Mouse (Mus musculus) frontal cortex, postnatal 36 days (tissue): ENCODE data around the gene Ubac1.

Experiments
- DNase-seq, 2 experiments: peaks; one replicate each; pipeline ENCODE4 v3.0.0; 2022; ENCODE audit warnings: low spot score in 2 of 2

Ubac1 gene

DNA sequence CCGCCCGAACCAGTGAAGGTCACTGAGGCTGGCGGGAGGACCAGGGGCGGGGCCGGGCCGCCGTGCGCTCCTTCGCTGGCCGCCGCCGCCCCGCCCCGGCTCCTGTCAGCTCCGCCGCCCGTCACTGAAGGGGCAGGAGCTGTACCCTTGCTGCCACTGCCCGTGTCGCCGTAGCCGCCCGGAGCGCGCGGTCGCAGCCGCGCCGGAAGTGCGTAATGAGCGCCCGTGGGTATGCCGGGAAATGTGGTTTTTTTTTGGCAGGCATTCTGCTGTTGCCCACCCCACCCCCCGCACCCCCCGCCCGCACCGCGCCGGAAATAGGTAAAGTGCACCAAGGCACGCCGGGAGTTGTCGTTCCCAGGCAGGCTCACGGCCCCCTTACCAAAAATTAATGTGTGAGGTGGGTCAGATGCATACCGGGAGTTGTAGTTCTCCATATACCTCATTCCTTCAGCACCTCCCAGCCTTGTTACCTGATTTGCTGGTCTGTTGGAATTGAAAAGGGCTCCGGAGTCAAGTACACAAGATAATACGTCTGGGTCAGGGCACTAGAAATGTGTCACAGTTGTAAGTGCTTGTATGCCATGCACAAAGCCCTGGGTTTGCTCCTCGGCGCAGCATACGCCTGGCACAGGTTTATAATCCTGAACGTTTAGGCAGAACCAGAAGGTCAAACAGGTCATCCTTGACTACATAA, at the start of gene Ubac1:
Gene Ubac1 (minus strand): TSS at position 187 of the 697 bp plus-strand sequence.
- peak; percentile 90 to 93 for DNase-seq

DNA sequence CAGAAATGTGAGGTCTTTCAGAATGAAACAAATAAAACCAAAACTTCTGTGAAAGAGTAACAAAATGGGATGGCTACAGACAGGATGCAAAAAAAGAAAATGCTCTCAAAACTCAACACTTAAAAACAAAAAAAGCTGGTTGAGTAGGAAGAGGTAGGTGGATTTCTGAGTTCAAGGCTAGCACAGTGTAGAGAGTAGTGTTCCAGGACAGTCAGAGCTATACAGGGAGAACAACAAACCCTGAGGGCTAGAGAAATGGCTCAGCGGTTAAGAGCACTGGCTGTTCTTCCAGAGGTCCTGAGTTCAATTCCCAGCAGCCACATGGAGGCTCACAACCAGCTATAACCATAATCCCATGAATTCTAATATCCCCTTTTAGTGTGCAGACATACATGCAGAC, 47.0 kb upstream of the Ubac1 start:
- DNase-seq: no peak

DNA sequence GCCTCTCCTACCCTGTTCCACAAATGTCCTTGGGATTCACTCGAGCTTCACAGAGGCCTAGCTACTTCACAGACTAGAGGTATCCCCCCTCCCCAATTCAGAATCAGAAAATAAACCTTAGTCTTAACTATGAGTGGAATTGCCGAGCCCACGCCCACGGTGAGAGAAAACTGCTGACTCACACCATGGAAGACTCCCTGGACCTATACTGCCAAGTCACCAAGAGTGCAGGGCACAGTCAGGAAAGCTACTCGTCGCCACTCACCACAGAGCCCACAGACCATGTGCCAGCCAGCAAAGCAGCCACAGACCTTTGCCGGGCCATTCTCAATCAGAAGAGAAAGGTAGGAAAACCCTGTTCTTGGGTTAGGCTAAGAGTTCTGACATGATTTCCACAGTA, 46.6 kb upstream of the Ubac1 start:
- no peak for DNase-seq

DNA sequence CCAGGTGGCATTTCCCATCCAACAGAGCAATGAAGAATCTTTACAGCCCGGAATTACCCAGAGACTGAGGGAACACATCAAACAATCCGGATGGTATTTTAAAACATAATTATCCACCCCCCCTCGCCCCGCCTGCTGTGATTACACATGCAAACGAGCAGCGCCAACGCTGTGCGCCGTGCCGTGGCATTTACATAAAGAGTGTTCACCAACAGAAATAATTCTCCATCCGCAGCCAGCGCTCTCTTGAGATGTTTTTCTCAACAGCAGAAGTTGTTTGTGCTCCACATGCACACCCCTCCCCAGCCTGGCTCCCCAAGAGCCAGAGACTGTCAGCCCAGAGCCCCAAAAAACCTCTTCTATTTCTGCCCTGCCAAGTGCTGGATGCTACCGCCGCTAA, 45.0 kb upstream of the Ubac1 start:
- peak; percentile 83 to 92 for DNase-seq

DNA sequence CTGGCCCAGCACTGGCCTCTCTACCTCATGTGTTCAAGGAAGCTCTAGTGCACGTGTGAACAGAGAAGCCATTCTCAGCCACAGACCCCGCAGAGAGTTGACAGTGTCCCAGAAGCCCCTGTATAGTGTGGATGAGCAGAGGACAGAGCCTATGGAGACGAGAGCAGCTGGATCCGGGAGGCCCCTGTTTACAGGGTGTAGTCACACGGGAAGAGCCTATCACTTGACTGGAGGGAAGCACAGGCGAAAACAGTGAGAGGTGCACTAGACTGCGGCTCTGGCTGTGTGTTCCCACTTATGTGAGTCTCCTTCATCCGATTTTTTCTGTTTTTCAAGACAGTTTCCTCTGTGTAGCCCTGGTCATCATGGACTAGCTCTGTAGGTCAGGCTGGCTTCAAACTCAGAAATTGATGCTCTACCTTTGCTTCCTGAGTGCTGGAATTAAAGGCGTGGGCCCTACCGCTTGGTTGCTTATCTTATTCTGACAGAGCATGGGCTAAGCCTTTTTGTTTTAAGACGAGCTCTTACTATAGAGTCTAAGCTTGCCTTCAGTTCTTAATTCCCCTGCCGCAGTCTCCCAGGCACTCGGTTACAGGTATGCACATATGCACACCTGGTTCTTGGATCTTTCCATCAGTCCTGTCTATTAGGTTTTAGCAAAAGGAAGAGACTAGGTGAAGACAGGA, 41.3 kb upstream of the Ubac1 start:
- DNase-seq: no peak

DNA sequence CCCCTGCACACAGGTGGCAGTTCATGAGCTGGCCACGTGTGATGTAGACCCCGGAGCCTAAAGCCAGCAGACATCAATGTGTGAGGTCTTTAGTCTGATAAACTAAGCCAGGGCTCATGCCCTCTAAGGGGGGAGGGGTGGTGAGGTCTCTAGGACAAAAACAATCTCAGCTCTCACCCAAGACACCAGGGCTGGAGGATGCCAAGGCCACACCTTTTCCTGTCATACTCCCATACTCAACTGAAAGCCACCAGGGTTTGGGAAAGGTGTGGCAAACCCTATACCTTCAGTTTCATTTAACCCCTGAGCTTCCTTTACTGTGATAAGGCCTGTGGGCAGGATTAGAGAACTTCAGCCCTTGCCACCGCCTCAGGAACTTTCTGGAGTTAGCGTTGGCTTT, 40.7 kb upstream of the Ubac1 start:
- no peak for DNase-seq

DNA sequence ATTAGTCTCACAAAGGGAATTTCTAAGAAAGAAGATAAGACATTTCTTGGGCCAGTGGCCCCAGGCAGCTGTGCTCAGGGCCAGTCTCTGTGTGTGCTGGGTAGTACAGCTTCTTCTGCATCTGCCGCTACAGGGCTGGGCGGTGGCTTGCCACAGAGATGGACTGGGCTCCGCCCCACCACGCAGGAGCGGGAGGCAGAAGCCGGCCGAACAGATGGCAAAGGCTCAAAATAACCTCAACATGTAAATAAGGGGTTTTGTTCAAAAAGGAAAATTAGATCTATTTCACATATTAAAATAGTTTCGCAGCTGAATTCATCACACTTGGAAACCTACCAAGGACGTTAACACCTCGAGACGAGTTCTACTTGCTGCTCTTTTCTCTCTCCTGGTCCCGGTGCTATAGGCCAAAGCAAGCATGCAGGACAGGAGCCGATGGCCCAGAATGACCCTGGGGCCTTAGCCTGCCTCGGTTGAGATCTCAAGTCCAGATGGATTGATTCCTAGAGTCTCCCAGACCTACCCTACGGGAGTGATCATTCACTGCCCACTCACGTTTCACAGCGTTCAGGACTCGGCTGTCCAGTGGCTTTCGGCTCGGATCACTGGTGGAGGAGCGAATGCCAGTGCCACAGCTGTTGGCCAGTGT, 39.6 kb upstream of the Ubac1 start:
- peak; percentile 53 to 70 for DNase-seq

DNA sequence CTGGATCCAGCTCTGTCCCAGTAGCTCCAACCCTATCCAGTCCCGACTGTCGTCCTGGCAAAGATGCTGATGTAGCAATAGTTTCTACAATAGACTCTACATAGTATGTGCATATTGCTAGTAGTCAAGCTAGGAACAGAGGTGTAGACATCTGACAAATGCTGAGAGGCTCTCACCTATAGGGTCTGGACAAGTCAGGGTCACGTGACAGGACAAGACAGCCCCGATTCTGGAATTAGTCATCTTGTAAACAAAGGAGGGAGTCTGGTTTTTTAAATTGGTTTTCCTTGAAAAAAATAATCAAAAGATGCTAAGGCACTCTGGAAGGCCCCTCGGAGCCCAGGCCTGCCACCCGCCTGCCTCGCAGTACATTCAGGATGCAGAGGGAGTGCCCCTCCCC, 35.5 kb upstream of the Ubac1 start:
- DNase-seq: no peak

DNA sequence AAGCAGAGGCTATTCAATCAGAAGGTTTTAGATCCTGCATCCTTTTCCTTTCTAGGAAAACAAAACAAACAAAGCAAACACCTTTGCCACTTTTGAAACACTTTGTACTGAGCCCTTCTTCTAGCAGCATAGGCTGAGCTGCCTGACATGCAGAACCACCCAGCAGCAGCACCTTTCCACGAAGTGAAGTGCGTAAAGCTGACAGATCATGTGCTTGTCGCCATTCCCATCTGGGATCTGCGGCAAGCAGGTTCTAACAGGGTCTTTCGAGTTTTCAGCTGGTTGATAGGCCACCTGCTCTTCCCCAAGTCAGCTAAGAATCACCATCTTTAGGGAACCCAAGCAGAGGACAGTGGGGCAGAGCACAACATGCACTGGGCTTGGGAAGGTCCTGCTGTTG, 34.7 kb upstream of the Ubac1 start:
- no peak for DNase-seq

DNA sequence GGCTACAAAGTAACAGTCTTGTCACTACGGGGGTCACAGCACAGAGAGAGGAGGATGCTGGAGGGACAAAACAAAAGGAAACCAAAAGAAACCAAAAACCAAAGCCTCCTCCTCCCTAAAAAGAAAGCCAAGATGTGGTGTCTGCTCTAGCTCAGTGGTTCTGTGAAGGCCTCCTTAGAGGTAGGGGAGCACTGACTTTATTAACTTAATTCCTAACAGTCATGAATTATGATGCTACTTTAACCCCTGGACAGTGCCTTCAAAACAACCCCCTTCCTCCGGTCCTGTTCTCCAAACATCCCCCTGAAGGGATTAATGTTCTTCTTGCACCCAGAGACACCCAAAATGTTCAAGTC, 34.2 kb upstream of the Ubac1 start:
- DNase-seq: no peak

DNA sequence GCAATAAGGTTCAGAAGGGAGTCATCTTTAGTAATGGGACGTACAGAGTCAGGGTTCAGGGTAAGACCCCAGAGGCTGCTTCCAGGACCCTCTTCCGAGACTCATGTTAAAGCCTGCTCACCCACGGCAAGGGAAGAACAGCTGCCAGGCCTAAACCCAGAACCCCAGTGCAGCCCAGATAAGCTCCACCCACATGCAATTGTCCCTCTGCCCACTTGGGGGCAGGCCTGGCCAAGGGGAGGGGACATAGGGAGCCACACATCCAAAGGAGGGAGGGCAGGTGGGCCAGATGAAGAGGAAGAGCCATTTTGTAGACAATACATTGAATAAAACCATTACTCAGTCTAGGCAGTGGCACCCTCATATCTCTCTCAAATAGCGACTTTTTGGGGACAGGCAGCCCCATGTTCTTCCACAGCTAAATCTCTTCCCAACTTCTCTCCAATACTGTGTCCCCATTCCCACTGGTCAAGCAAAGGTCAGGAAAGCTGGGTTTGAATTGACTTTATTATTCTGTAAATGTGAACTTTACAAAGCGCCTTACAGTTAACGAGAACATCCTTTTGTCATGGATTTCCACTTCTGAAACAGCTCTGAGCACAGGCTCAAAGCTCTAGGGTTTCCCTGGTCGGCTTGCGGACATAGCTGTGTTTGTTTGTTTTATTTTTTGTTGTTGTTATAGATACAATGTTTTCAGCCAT, 33.6 kb upstream of the Ubac1 start:
- peak in 1 of 2 experiments; percentile 53 for DNase-seq

DNA sequence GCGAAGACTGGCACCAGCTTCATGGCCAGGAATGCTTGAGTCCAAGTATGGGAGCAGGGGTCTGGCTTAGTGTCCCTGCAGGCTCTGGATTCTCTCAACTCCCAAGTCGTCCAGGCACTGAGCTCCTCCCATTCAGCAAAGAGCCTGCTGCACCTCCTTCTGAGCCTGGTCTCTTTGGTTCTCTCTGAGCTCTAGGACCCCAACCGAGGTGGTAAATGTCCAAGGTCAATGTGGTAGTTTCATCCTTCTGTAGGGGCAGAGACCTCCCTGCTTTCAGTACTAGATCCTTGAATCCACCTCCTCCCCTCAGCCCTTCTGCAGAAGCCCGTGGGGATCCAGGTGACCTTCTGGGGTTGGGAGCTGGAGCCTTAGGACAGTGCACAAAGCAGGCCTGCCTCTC, 31.3 kb upstream of the Ubac1 start:
- DNase-seq: no peak

DNA sequence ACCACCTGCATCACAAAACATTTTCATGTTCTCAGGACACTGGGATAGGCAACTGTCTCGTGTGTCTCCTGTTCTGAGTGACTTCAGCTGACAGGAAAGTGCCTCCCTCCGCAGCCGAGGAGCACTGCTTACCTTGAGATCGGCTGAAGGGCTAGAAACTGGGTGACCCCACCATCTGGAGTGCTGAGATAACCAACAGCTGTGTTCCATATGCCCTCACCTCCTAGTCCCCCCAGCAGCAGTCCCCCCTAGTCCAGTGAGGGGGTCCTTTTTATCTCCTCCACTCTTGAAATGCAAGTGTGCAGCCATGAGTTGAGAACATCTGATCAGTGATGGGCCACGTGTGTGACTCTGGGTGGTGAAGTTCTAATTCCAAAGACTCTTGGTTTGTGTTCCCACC, 27.3 kb upstream of the Ubac1 start:
- no peak for DNase-seq

DNA sequence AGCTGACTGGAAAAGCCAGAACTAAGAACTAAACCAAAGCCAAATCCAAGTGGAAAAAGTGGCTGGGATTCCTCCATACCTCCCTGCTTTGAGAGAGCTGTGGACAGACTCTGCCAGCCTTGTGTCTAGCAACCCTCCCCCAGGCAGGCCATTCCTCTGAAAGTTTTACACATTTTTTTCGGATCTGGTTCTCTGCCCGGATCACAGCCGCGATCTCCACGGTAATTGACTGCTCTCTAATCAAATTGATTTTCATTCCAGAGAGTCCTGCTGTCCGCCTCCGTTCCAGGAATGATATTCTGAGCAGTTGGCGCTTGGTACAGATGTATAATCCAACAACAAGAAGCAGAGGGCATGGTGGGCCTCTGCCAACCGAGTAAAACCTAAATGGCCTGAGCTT, 22.7 kb upstream of the Ubac1 start:
- no peak for DNase-seq

DNA sequence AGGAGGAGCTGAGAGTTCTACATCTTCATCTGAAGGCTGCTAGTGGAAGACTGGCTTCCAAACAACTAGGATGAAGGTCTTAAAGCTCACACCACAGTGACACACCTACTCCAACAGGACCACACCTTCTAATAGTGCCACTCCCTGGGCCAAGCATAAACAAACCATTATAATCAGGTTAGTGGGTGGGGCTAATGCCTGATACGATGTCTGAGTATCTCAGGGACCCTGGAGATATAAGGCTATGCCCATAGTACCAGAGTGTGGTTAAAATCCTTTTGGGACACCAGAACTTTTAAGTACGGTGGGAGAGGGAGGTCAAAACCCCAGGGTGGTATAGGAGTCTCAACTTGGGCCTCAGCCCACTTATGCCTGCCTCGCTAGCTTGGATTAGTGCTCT, 21.1 kb upstream of the Ubac1 start:
- no peak for DNase-seq

DNA sequence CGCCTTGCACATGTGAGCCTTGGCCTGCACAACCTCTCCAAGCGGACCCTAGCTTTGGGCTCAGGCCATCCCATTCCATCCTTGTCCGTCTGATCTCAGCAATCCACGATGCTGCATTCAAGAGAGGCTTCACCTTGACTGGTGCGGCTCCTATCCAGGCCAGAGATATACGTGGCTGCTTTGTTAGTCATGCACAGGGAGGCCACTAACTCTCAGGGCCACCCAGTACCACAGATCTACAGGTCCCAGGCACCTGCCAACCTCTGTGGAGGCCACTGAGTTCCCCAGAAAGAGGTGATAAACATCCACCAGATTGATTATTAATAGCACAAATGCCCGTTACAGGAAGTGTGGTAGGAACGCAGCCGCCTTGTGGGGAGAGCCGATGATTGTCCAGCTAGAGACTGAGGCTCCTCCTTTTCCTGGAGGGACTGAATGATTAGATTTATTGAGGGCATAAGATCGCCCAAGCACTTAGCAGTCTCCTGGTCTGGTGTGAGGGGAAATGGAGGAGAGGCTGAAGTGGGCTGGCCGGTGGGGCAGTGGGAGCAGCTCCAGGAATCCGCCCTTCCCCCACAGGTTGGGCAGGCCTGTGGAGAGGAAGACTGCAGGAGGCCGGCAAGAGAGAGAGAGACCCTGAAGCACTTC, 19.7 kb upstream of the Ubac1 start:
- no peak for DNase-seq

DNA sequence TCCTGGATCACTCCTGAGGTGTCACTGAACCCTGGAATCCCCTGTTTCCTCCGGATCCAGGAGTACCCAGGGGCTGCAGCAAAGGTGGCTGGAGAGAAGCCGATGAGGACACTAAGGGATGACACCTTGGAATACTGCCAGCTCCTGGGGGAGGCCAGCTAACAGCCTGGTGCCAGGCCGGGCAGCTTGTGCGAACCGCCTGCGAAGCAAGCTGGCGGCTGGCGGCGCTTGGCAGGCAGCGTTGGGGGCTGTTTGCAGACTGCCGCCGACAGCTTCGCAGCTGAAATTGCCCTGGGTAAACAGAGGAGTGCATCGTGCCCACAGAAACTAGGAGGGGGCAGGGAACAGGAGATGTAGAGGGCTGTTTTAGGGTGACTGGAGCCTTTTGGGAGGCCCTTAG, 18.4 kb upstream of the Ubac1 start:
- peak; percentile 47 to 55 for DNase-seq

DNA sequence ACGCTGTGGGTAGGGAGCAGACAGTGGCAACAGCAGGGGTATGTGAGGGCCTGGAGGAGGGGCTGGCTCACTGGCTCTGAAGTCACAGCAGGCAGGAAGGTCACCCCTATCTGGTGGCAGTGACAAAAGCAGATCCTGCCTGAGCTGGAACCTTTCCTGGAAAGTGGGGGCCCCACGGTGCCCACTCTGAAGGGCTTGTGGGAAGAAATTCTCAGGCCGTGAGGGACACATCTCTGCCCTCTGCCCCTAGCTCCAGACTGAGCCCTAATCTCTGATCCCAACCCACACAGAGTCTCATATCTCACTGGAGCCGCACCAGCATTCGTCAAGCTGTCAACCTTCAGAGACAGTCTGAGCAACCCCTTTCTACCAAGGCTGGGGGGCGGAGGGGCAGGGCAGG, 15.8 kb upstream of the Ubac1 start:
- DNase-seq: no peak

DNA sequence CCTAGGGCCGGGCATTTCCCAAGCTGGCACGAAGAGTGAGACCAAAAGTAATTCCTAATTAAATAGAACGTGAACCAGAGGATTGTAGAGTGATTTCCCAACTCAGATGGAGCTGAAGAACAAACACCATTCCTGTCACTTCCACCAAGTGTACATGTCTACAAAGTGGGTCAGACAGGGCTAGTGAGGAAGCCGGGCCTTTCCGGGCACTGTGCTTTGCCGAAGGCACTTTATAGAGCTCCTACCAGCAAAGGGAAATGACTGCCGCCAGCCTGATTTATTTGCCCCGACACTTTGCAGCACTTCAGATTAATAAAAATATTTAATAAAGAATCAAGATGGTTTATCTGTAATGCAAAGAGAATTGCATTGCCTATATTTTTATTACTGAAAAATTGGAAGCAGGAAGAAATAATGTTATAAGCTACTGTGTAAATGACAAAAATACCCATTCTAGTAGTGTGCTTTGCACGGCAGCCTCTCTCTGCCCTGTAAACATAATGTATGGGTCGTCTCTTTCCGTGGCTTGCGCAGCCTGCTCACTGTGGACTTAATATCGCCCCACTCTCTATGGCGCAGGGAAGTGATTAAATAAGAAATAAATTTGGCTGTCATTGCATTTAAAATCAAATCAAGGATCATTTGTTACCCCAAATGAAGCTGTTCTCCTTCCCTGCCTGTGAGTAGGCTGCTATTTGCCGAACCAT, 12.9 kb upstream of the Ubac1 start:
- DNase-seq: no peak

DNA sequence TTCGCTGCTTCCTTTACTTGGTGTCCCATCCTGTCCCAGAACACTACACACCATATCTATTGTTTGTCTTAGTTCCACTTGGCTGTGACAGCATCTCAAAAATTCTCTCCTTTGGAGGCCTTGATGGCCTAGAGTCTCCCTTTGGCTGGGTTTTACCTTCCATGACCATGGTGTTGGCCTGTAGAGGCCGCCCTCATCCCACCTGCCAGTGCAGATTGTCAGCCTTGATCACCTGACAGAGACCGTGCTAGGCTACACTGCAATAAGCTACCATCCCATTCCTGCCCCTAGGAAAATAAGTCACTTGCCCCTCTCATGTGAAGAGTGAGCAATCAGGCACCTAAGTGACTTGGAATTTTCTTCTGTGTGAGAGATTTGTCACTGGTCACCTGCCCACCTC, 8.7 kb upstream of the Ubac1 start:
- DNase-seq: no peak
